Mouse (Mus musculus) liver, embryonic 14.5 days (tissue): ENCODE results near the gene Slc1a5. TPM values are rescaled to one million over a fixed set of nuclear protein-coding genes. Genes with fewer than 3 reads are reported as not detected.

Experiments
- ATAC-seq: fragments of 200-750 bp; cut with Nextera tagmentation; 2 replicates; pipeline ENCODE4 v1.8.0; 2017; ENCODE audit warnings: moderate number of reproducible peaks, mild to moderate bottlenecking, moderate library complexity; ENCODE audit not compliant: insufficient read depth
- DNase-seq, 3 experiments: peaks; one replicate each; pipeline ENCODE4 v3.0.0-alpha.2; 2012 to 2013; ENCODE audit warnings: low read depth in 3 of 3, low spot score in 3 of 3
- H3K27ac ChIP-seq: fragments of 300-500 bp; sonication (generic); 2 replicates; pipeline ENCODE4 v1.5.1; 2014; ENCODE audit warnings: moderate library complexity, mild to moderate bottlenecking, control low read depth, inconsistent platforms
- H3K27me3 ChIP-seq: fragments of 300-500 bp; sonication (generic); 2 replicates; pipeline ENCODE4 v1.6.1; 2014; ENCODE audit warnings: mild to moderate bottlenecking, low read length, moderate library complexity; ENCODE audit not compliant: control insufficient read depth, insufficient read depth
- H3K36me3 ChIP-seq: fragments of 300-500 bp; sonication (generic); replicated peaks from 2 replicates; pipeline ENCODE4 v1.6.1; 2014; ENCODE audit warnings: low read depth; ENCODE audit not compliant: control insufficient read depth, insufficient read depth
- H3K4me1 ChIP-seq, 2 experiments: fragments of 200-500 bp in 1 of 2; fragments of 300-500 bp in 1 of 2; sonication (generic) in 1 of 2; replicated peaks; 2 replicates each; pipeline ENCODE4 v1.6.1; 2012 to 2014; ENCODE audit warnings: antibody characterized with exemption in 1 of 2, inconsistent platforms in 1 of 2, low read length in 1 of 2; ENCODE audit not compliant: control insufficient read depth in 2 of 2, insufficient read depth in 2 of 2
- H3K4me2 ChIP-seq: fragments of 300-500 bp; sonication (generic); 2 replicates; pipeline ENCODE4 v1.6.1; 2014; ENCODE audit warnings: low read depth, mild to moderate bottlenecking, control low read depth, moderate library complexity
- H3K4me3 ChIP-seq, 2 experiments: fragments of 200-500 bp in 1 of 2; fragments of 300-500 bp in 1 of 2; sonication (generic) in 1 of 2; 2 replicates each; pipeline ENCODE4 v1.5.1; 2012 to 2014; ENCODE audit warnings: low read depth in 2 of 2, low read length in 2 of 2, mild to moderate bottlenecking in 2 of 2, control low read depth in 1 of 2, inconsistent platforms in 1 of 2, moderate library complexity in 1 of 2; ENCODE audit not compliant: insufficient read depth in 1 of 2
- H3K9ac ChIP-seq: fragments of 300-500 bp; sonication (generic); replicated peaks from 2 replicates; pipeline ENCODE4 v1.6.1; 2014; ENCODE audit warnings: mild to moderate bottlenecking, control low read depth, moderate library complexity
- H3K9me3 ChIP-seq: fragments of 300-500 bp; sonication (generic); 2 replicates; pipeline ENCODE4 v1.6.1; 2016; ENCODE audit warnings: low read length, mixed read lengths; ENCODE audit not compliant: control insufficient read depth
- CTCF ChIP-seq: IDR thresholded peaks from 2 replicates; pipeline ENCODE4 v1.5.1; 2016; ENCODE audit warnings: antibody characterized with exemption, low read depth, control low read depth
- EP300 ChIP-seq: IDR thresholded peaks from 2 replicates; pipeline ENCODE4 v1.6.1; 2016; ENCODE audit warnings: antibody characterized with exemption, low read depth
- WGBS: fragments of 180-500 bp; shearing (Covaris S2); extraction: QIAGEN DNeasy Blood & Tissue Kit; methylation state at CpG from one replicate; pipeline ENCODE4 v1.1.7; 2014; ENCODE audit not compliant: insufficient replicate concordance; 5-methylcytosine and 5-hydroxymethylcytosine counted together
- polyA plus RNA-seq, 2 experiments: library from polyadenylated mRNA; depleted of rRNA in 1 of 2; stranded (reverse) in 1 of 2; unstranded in 1 of 2; fragments of >200 nt; fragmentation: Nextera tagmentation in 1 of 2; extraction: Ambion mirVana in 1 of 2; gene quantifications; 2 replicates each; pipeline versions ENCODE4 v1.2.1 to v1.2.3; 2012 to 2014

The Slc1a5 gene
- polyA plus RNA-seq, 2 experiments, result 61.7 to 160 TPM

DNA sequence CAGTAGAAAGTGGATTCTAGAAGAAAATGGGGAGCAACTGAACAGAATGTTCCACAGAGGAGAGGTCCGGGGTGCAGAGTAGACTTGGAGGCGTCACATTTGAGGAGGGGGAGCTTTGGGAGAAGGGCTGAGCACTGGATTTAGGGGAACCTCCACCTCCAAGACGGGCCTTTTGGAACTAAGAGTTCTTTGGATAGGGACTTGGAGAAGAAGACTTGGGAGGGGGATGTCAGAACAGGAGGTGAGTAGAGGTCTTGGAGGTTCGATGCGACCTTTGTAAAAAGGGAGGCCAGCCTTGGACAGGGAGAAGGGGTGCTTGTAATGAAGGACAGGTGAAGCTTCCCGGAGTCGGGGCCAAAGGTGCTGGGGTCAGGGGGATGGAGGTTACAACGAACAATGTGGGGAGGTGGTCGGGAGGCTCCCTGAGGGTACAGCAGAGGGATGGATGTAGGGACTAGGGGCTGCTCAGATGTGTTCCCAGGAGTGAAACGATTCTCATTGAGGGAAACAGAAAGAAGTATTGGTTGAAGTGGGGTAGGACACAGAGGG is 42.0 kb upstream of the Slc1a5 start:
- 33% methylated on average over 10 of the region's 10 CpGs for WGBS

DNA sequence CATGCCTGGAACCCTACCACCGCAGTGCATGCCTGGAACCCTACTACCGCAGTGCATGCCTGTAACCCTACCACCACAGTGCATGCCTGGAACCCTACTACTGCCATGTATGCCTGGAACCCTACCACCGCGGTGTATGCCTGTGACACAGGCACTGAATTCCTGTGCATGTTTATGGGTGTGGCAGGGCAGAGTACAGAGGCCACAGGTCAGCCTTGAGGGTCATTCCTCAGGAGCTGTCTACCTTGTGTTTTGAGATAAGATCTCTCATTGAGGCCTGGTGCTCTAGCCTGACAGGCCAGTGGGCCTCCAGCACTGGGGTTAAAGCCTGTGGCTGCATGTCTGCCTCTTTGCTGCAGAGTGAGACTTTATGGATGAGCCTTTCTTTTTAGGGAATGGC is 35.8 kb upstream of the Slc1a5 start:
- DNase-seq, result no peak
- Histone ChIP-seq H3K36me3 (peaks cover 27% of the 10 kb centered on the region), H3K4me2 (no peak overlapping the region), H3K9ac (no peak overlapping the region), H3K4me1 (no peaks in the 10 kb centered on the region), H3K27ac (no peak overlapping the region), H3K9me3 (no peaks in the 10 kb centered on the region), H3K27me3 (no peaks in the 10 kb centered on the region), H3K4me3 (no peak overlapping the region)
- no peak for ATAC-seq
- WGBS, result 85% methylated on average over 4 of the region's 4 CpGs
- TF ChIP-seq EP300, result no peak
- TF ChIP-seq CTCF, result no peak

More for the DNA sequence above, 42.0 kb upstream of the Slc1a5 start:
- peak overlapping the region; percentile 89 for H3K4me2 ChIP-seq
- H3K9ac ChIP-seq, result peak overlapping the region; percentile 96
- H3K36me3 ChIP-seq, result peaks cover 9% of the 10 kb centered on the region
- H3K9me3 ChIP-seq, result no peaks in the 10 kb centered on the region
- no peak overlapping the region for H3K27ac ChIP-seq
- H3K4me1 ChIP-seq, result peaks cover 2 to 13% of the 10 kb centered on the region in 2 experiments; a peak in 3 of 4 replicates
- ATAC-seq (no peak), DNase-seq (no peak)
- no peaks in the 10 kb centered on the region for H3K27me3 ChIP-seq
- peak overlapping the region; percentile 98 to 99 for H3K4me3 ChIP-seq
- TF ChIP-seq EP300, result no peak
- TF ChIP-seq CTCF, result no peak

DNA sequence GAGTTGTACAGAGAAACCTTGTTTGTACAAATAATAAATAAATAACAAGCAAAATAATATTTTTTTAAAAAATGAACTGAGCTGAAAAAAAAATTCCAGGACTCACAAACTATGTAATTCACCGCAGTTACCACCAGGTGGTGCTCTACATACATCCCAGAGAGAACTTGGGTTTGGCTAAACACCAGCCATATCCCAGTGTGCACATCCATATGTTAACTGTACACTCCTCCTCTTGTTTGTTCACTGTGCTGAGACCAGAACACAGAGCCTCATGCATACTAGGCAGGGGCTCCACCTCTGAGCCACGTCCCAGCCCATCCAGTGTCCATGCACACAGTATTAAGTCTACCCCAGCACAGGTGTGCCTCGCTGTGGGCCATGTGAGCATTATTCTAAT is 35.0 kb upstream of the Slc1a5 start:
- Histone ChIP-seq H3K4me2 (no peak overlapping the region), H3K9me3 (no peaks in the 10 kb centered on the region), H3K36me3 (peaks cover 27% of the 10 kb centered on the region), H3K9ac (no peak overlapping the region), H3K27me3 (no peaks in the 10 kb centered on the region), H3K27ac (no peak overlapping the region), H3K4me1 (no peaks in the 10 kb centered on the region), H3K4me3 (no peak overlapping the region)
- ATAC-seq (no peak), DNase-seq (peak; percentile 47 to 57 (median 54))
- WGBS, result 55% methylated on average over 3 of the region's 3 CpGs
- TF ChIP-seq EP300, result no peak
- TF ChIP-seq CTCF, result peak; percentile 87

DNA sequence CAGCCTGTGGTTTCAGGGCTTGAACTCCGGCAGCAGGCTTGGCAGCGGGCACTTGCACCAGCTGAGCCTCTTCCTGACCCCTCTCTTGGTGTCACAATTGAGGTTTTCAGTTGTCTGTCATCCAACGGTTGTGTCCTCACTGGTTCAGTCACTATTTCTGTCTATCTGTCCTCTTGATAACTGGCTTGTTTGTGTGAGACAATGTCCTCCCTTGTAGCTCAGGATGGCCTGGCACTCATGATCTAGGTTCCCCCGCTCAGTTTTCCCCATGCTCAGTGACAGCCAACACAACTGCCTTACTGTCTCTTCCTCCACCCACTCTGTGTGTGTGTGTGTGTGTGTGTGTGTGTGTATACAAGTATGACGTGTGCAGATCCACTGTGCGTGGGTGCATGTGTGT is 33.5 kb upstream of the Slc1a5 start:
- Histone ChIP-seq H3K9me3 (no peaks in the 10 kb centered on the region), H3K4me2 (no peak overlapping the region), H3K36me3 (peaks cover 27% of the 10 kb centered on the region), H3K9ac (no peak overlapping the region), H3K4me1 (no peaks in the 10 kb centered on the region), H3K27ac (no peak overlapping the region), H3K4me3 (no peak overlapping the region), H3K27me3 (no peaks in the 10 kb centered on the region)
- no peak for TF ChIP-seq EP300
- no peak for TF ChIP-seq CTCF
- WGBS, result 82% methylated on average over 6 of the region's 6 CpGs
- DNase-seq (no peak), ATAC-seq (no peak)

DNA sequence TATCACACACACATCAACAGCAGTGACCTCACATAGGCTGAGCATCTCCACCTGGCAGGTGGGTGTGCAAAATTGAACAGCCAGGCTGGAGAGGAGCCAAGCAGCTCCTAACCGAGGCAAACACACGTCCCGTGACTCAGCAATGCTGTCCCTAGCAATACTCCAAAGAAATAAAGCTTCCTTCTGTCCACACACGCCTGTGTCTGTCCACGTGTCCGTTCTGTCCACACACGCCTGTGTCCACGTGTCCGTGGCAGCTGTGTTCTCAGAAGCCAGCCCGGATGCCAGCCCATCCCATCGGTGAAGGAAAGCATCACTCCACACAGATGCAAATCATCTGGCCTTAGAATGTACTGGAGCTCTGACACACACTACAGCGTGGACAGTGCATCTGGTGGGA is 29.1 kb upstream of the Slc1a5 start:
- H3K9ac ChIP-seq, result no peak overlapping the region
- no peaks in the 10 kb centered on the region for H3K9me3 ChIP-seq
- TF ChIP-seq EP300, result no peak
- no peak for TF ChIP-seq CTCF
- H3K4me2 ChIP-seq, result no peak overlapping the region
- DNase-seq, result no peak
- H3K27me3 ChIP-seq, result no peaks in the 10 kb centered on the region
- no peak overlapping the region for H3K27ac ChIP-seq
- H3K4me1 ChIP-seq, result peaks cover 0 to 11% of the 10 kb centered on the region in 2 experiments; a peak in 2 of 4 replicates
- WGBS, result 77% methylated on average over 12 of the region's 12 CpGs
- H3K4me3 ChIP-seq, result no peak overlapping the region
- no peak for ATAC-seq
- peaks cover 11% of the 10 kb centered on the region; the same call in 1 of the 2 replicates for H3K36me3 ChIP-seq
